Mouse (Mus musculus) embryonic facial prominence, embryonic 14.5 days (tissue): ENCODE data around the gene Iqcf3. TPM values are rescaled to one million over a fixed set of nuclear protein-coding genes. Genes with fewer than 3 reads are reported as not detected.
"Not testable (repeated sequence)": the region's sequence is repeated elsewhere in the genome, so short reads cannot be mapped to it uniquely, and the experiment has no call there.

Experiments used
- ATAC-seq: fragments of 200-750 bp; cut with Nextera tagmentation; 2 replicates; pipeline ENCODE4 v1.8.0; 2017; ENCODE audit warnings: low read depth, moderate number of reproducible peaks, moderate TSS enrichment
- DNase-seq: peaks from one replicate; pipeline ENCODE4 v3.0.0-alpha.2; 2015; ENCODE audit warnings: low spot score
- H3K27ac ChIP-seq: fragments of 300-500 bp; sonication (generic); replicated peaks from 2 replicates; pipeline ENCODE4 v1.5.1; 2014; ENCODE audit warnings: low read depth, mild to moderate bottlenecking, low read length, moderate library complexity
- H3K27me3 ChIP-seq: fragments of 300-500 bp; sonication (generic); replicated peaks from 2 replicates; pipeline ENCODE4 v1.6.1; 2014; ENCODE audit warnings: low read length; ENCODE audit not compliant: control insufficient read depth, insufficient read depth
- H3K36me3 ChIP-seq: fragments of 300-500 bp; sonication (generic); 2 replicates; pipeline ENCODE4 v1.6.1; 2014; ENCODE audit warnings: low read length, mixed read lengths; ENCODE audit not compliant: control insufficient read depth, insufficient read depth
- H3K4me1 ChIP-seq: fragments of 300-500 bp; sonication (generic); 2 replicates; pipeline ENCODE4 v1.6.1; 2014; ENCODE audit warnings: antibody characterized with exemption, low read length; ENCODE audit not compliant: control insufficient read depth, insufficient read depth
- H3K4me2 ChIP-seq: fragments of 300-500 bp; sonication (generic); 2 replicates; pipeline ENCODE4 v1.6.1; 2014; ENCODE audit warnings: low read depth, mild to moderate bottlenecking, low read length, moderate library complexity, mixed read lengths
- H3K4me3 ChIP-seq: fragments of 300-500 bp; sonication (generic); 2 replicates; pipeline ENCODE4 v1.5.1; 2014; ENCODE audit warnings: low read depth, mild to moderate bottlenecking, low read length
- H3K9ac ChIP-seq: fragments of 300-500 bp; sonication (generic); 2 replicates; pipeline ENCODE4 v1.6.1; 2014; ENCODE audit warnings: low read depth, mild to moderate bottlenecking, low read length, moderate library complexity, mixed read lengths
- H3K9me3 ChIP-seq: fragments of 300-500 bp; sonication (generic); 2 replicates; pipeline ENCODE4 v1.6.1; 2016; ENCODE audit warnings: low read length; ENCODE audit not compliant: control insufficient read depth
- WGBS: fragments of 180-500 bp; shearing (Covaris S2); extraction: QIAGEN DNeasy Blood & Tissue Kit; methylation state at CpG from one replicate; pipeline ENCODE4 v1.1.7; 2014; 5-methylcytosine and 5-hydroxymethylcytosine counted together
- polyA plus RNA-seq: library from polyadenylated mRNA; unstranded; fragments of >200 nt; fragmentation: Nextera tagmentation; extraction: Ambion mirVana; gene quantifications from 2 replicates; pipeline ENCODE4 v1.2.1, GENCODE M21; 2014

The Iqcf3 gene
- polyA plus RNA-seq, 1 experiment from 2014 or later, result not detected

DNA sequence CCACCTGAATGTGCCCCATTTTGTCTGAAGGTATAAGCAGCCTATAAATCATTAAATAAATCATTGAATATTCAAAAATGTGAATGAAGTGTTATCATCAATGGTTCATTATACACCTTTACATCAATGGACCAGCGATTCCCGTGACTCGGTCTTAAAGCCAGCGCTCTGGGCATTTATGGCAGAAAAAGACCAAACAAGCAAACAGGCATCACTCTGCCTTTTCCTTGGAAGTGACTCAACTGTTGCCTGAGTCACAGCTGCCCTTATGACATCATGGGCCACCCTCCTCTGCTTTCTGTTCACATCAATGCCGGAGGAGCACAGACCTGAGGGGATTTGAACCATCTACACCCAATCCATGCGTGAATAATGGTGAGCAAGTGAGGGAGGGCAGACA, 61.8 kb downstream of the Iqcf3 start, which contains the start of gene Iqcf1:
TSS of gene Iqcf1 (plus strand) at position 301 of the 400 bp plus-strand sequence.
- Histone ChIP-seq H3K36me3 (no peaks in the 10 kb centered on the region), H3K27me3 (no peaks in the 10 kb centered on the region), H3K27ac (no peak within 1 kb of the TSS), H3K4me1 (no peaks in the 10 kb centered on the region), H3K9me3 (no peaks in the 10 kb centered on the region), H3K4me3 (no peak within 1 kb of the TSS), H3K9ac (no peak within 1 kb of the TSS), H3K4me2 (no peak within 1 kb of the TSS)
- no peak for DNase-seq
- ATAC-seq, result no peak
- 93% methylated on average over 6 of the region's 6 CpGs for WGBS

DNA sequence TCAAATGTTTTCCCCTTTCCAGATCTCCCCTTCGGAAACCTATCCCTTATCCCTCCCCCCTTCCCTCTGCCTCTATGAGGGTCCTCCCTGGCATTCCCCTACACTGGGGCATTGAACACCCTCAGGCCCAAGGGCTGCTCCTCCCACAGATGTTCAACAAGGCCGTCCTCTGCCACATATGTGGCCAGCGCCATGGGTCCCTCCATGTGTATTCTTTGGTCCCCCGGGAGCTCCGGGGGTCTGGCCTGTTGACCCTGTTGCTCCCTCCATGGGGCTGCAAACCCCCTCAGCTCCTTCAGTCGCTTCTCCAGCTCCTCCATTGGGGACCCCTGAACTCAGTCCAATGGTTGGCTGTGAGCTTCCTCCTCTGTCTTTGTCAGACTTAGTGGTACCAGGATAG, 73.8 kb downstream of the Iqcf3 start:
- WGBS, result 84% methylated on average over 6 of the region's 6 CpGs
- not testable (repeated sequence) for ATAC-seq, H3K9me3 ChIP-seq, H3K4me1 ChIP-seq, DNase-seq, H3K27ac ChIP-seq, H3K9ac ChIP-seq, H3K4me2 ChIP-seq, H3K27me3 ChIP-seq, H3K4me3 ChIP-seq
- peaks cover 39% of the 10 kb centered on the region for H3K36me3 ChIP-seq

DNA sequence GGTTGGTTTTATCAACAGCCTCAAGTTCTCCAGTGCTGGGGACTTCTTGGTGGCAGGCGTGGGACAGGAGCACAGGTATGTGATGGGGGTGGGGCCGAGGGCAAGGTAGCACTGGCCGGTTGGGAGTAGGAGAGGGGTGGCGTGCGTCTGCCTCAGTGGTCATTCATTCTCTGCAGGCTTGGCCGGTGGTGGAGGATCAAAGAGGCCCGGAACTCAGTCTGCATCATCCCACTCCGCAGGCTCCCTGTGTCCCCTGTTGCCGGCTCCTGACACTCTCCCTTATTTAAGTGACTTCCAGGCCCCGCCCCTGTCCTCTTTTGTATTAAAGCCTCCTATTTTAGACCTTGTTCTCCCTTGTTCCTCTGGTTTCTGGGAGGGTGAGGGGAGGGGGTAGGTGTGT, 76.4 kb downstream of the Iqcf3 start:
- Histone ChIP-seq H3K4me3 (no peak overlapping the region), H3K4me2 (no peak overlapping the region), H3K27ac (no peak overlapping the region), H3K9ac (no peak overlapping the region), H3K36me3 (peaks cover 57% of the 10 kb centered on the region), H3K27me3 (no peaks in the 10 kb centered on the region), H3K9me3 (no peaks in the 10 kb centered on the region), H3K4me1 (no peaks in the 10 kb centered on the region)
- DNase-seq (no peak), ATAC-seq (no peak)
- WGBS, result 89% methylated on average over 9 of the region's 10 CpGs

DNA sequence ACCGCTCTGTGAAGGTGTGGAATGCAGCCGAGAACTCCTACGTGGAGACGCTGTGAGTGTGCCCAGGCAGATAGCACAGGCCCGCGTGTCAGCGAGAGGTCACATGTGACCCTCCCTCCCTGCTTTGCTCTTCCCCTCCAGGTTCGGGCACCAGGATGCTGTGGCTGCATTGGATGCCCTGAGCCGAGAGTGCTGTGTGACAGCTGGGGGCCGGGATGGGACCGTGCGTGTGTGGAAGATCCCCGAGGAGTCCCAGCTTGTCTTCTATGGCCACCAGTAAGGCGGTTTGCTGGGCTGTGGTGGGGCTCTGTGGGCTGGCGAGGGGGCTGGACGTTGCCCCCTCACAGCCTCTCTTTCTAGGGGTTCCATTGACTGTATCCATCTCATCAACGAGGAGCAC, 77.8 kb downstream of the Iqcf3 start:
- Histone ChIP-seq H3K9me3 (no peaks in the 10 kb centered on the region), H3K36me3 (peaks cover 64% of the 10 kb centered on the region), H3K9ac (no peak overlapping the region), H3K27ac (no peak overlapping the region), H3K27me3 (no peaks in the 10 kb centered on the region), H3K4me3 (no peak overlapping the region), H3K4me2 (no peak overlapping the region), H3K4me1 (no peaks in the 10 kb centered on the region)
- WGBS, result 89% methylated on average over 17 of the region's 17 CpGs
- ATAC-seq (no peak), DNase-seq (no peak)

DNA sequence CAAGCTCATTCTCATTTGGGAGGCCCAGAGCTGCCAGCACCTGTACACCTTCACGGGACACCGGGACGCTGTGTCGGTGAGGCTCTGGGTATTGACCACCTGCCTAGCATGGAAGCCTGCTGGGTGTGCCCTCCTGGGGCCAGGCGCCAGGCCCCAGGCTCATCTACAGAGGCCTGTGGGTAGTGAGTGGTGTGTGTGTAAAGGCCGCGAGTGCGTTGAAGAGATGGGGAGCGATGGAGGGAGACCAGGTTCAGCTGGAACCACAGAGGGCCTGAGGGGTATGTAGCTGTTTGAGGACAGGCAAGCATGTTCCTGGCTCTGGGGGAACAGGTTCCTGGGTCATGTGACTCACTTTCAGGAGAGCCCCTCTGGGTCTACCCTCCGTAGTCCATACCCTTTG, 78.3 kb downstream of the Iqcf3 start:
- Histone ChIP-seq H3K9ac (no peak overlapping the region), H3K36me3 (peaks cover 64% of the 10 kb centered on the region), H3K4me2 (no peak overlapping the region), H3K9me3 (no peaks in the 10 kb centered on the region), H3K4me3 (no peak overlapping the region), H3K27me3 (no peaks in the 10 kb centered on the region), H3K27ac (no peak overlapping the region), H3K4me1 (peaks cover 2% of the 10 kb centered on the region)
- no peak for ATAC-seq
- 94% methylated on average over 10 of the region's 10 CpGs for WGBS
- no peak for DNase-seq

DNA sequence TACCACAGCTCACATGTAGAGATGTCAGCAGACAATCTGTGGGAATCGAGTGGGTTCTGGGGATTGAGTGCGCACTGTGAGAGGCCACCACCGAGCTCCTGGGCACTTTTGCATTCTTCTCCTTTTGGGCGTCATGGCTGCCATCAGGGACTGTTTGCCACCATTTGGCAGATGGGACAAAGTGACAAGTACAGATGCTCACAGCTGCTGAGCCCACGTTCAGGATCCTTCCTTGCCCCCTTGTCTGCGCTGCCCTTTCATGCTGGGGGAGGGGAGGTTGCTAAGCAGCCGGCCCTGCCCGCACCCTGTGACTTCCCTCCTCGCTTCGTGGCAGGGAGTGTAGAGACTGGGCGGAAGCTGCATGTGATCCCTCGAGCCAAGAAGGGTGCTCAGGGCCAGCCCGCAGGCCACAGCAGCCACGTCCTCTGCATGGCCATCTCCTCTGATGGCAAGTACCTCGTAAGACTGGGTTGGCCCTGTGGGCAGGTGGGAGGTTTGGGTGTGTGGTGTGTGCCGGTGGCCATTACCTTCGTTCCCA, 78.8 kb downstream of the Iqcf3 start:
- Histone ChIP-seq H3K36me3 (peaks cover 64% of the 10 kb centered on the region), H3K4me1 (peaks cover 5% of the 10 kb centered on the region), H3K4me2 (no peak overlapping the region), H3K9me3 (no peaks in the 10 kb centered on the region), H3K9ac (no peak overlapping the region), H3K27ac (no peak overlapping the region), H3K4me3 (no peak overlapping the region), H3K27me3 (no peaks in the 10 kb centered on the region)
- 88% methylated on average over 15 of the region's 17 CpGs for WGBS
- ATAC-seq, result no peak
- no peak for DNase-seq

DNA sequence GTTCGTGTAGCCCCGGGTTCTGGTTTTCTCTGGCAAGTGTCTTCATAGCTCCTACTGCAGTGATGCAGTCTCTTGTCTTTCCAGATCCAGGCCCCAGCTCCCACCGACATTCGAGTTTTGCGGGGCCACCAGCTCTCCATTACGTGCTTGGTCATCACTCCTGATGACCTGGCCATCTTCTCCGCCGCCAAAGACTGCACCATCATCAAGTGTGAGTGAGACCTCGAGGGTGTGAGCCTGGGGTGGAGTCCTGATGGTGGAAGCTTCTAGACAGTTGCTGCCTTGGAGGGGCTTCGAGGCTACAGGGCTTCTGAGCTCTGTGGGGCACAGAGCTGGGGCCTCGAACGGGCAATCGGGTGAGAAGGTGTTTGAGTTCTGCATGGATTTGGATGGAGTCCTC, 79.8 kb downstream of the Iqcf3 start:
- DNase-seq, result no peak
- no peak overlapping the region for H3K9ac ChIP-seq
- no peaks in the 10 kb centered on the region for H3K27me3 ChIP-seq
- H3K4me1 ChIP-seq, result peaks cover 5% of the 10 kb centered on the region
- H3K27ac ChIP-seq, result no peak overlapping the region
- H3K4me2 ChIP-seq, result no peak overlapping the region
- no peak overlapping the region for H3K4me3 ChIP-seq
- no peak for ATAC-seq
- H3K36me3 ChIP-seq, result peaks cover 64% of the 10 kb centered on the region
- WGBS, result 96% methylated on average over 13 of the region's 13 CpGs
- H3K9me3 ChIP-seq, result no peaks in the 10 kb centered on the region

DNA sequence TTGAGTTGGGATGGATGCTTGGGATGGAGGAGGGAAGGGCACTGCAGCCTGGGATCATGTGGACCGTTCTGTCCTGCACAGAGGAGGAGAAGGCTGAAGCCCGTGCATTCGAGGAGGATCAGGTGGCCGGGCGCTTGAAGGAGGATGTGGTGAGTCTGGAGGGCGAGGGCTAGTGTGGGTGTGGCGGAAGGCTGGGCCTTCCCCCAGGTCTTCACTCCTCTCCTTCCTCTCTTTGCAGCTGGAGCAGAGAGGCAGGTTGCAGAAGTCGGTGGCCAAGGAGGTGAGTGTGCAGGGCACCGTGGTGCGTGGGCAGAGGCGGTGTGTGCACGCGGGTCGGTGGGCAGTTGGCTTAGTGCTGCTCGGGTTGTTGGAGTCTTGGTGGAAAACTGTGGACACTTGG, 80.4 kb downstream of the Iqcf3 start:
- ATAC-seq, result no peak
- no peak overlapping the region for H3K4me2 ChIP-seq
- H3K4me1 ChIP-seq, result peaks cover 5% of the 10 kb centered on the region
- no peak overlapping the region for H3K27ac ChIP-seq
- no peaks in the 10 kb centered on the region for H3K9me3 ChIP-seq
- DNase-seq, result no peak
- no peaks in the 10 kb centered on the region for H3K27me3 ChIP-seq
- WGBS, result 97% methylated on average over 15 of the region's 15 CpGs
- peaks cover 60% of the 10 kb centered on the region for H3K36me3 ChIP-seq
- no peak overlapping the region for H3K9ac ChIP-seq
- H3K4me3 ChIP-seq, result no peak overlapping the region

DNA sequence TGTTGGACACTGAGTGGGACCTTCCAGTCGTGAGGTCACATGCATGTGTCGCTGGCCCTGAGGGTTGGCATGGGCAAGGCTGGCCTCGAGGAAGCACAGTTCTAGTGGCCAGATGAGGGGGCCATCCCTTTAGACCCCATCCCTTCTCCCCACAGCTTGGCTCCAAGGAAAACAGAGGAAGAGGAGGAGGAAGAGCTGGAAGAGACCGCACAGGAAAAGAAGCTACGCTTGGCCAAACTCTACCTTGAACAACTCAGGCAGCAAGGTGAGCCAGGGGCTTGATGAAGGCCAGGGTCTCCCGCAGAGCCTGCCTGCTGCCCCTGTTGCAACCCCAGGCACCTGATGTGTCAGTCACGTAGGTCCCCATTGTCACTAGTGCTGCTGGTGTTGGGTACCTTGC, 80.9 kb downstream of the Iqcf3 start:
- no peaks in the 10 kb centered on the region for H3K9me3 ChIP-seq
- H3K27me3 ChIP-seq, result no peaks in the 10 kb centered on the region
- 92% methylated on average over 7 of the region's 7 CpGs for WGBS
- H3K4me3 ChIP-seq, result no peak overlapping the region
- no peak overlapping the region for H3K27ac ChIP-seq
- H3K9ac ChIP-seq, result no peak overlapping the region
- peaks cover 54% of the 10 kb centered on the region for H3K36me3 ChIP-seq
- no peak for DNase-seq
- no peak for ATAC-seq
- peaks cover 5% of the 10 kb centered on the region for H3K4me1 ChIP-seq
- no peak overlapping the region for H3K4me2 ChIP-seq
